Mouse (Mus musculus) neural tube, embryonic 12.5 days (tissue): ENCODE measurements at regions not wholly inside any gene's neighbourhood (a gene's known extent, or its start where the extent isn't known, plus 50 kb on each side); places are given as distances from the start of the nearest gene placed in this dataset.
A peak's percentile ranks its signal among the peaks of the same experiment; 100 is the strongest.
"Not testable (repeated sequence)": the region's sequence is repeated elsewhere in the genome, so short reads cannot be mapped to it uniquely, and the experiment has no call there.

Experiments
- ATAC-seq: fragments of 200-750 bp; cut with Nextera tagmentation; 2 replicates; pipeline ENCODE4 v1.8.0; 2017; ENCODE audit warnings: low read depth, mild to moderate bottlenecking, moderate TSS enrichment, moderate library complexity; ENCODE audit not compliant: low FRiP score
- H3K27ac ChIP-seq: fragments of 300-500 bp; sonication (generic); 2 replicates; pipeline ENCODE4 v1.5.1; 2016
- H3K27me3 ChIP-seq: fragments of 300-500 bp; sonication (generic); replicated peaks from 2 replicates; pipeline ENCODE4 v1.6.1; 2016; ENCODE audit warnings: mild to moderate bottlenecking
- H3K36me3 ChIP-seq: fragments of 300-500 bp; sonication (generic); 2 replicates; pipeline ENCODE4 v1.6.1; 2016; ENCODE audit warnings: mild to moderate bottlenecking
- H3K4me1 ChIP-seq: fragments of 300-500 bp; sonication (generic); 2 replicates; pipeline ENCODE4 v1.6.1; 2016
- H3K4me2 ChIP-seq: fragments of 300-500 bp; sonication (generic); replicated peaks from 2 replicates; pipeline ENCODE4 v1.6.1; 2016; ENCODE audit warnings: mild to moderate bottlenecking
- H3K4me3 ChIP-seq: fragments of 300-500 bp; sonication (generic); 2 replicates; pipeline ENCODE4 v1.5.1; 2016
- H3K9ac ChIP-seq: fragments of 300-500 bp; sonication (generic); 2 replicates; pipeline ENCODE4 v1.6.1; 2016; ENCODE audit warnings: mild to moderate bottlenecking
- H3K9me3 ChIP-seq: fragments of 300-500 bp; sonication (generic); 2 replicates; pipeline ENCODE4 v1.6.1; 2016; ENCODE audit warnings: mild to moderate bottlenecking
- WGBS: fragments of 180-500 bp; shearing (Covaris S2); methylation state at CpG from one replicate; pipeline ENCODE4 v1.1.7; 2016; 5-methylcytosine and 5-hydroxymethylcytosine counted together

GRCm38 (mm10) chr6:68750451-68750850, 1214.9 kb upstream of the Tacstd2 start:
- no peaks in the 10 kb centered on the region for H3K36me3 ChIP-seq
- H3K27me3 ChIP-seq = no peaks in the 10 kb centered on the region
- H3K9me3 ChIP-seq = no peaks in the 10 kb centered on the region
- no peak overlapping the region for H3K9ac ChIP-seq
- no peak overlapping the region for H3K27ac ChIP-seq
- H3K4me2 ChIP-seq = no peak overlapping the region
- no peak overlapping the region for H3K4me3 ChIP-seq
- no peak for ATAC-seq
- WGBS = 90% methylated on average over 1 of the region's 1 CpGs
- H3K4me1 ChIP-seq = no peaks in the 10 kb centered on the region

GRCm38 (mm10) chr6:68749699-68750098, 1214.1 kb upstream of the Tacstd2 start:
- WGBS = 84% methylated on average over 3 of the region's 3 CpGs

GRCm38 (mm10) chr6:68738573-68738972, 1203.0 kb upstream of the Tacstd2 start:
- no peak overlapping the region for H3K9ac ChIP-seq
- no peak for ATAC-seq

More at GRCm38 (mm10) chr6:68749699-68750098, 1214.1 kb upstream of the Tacstd2 start:
- no peak overlapping the region for H3K4me2 ChIP-seq
- no peak overlapping the region for H3K9ac ChIP-seq
- no peaks in the 10 kb centered on the region for H3K4me1 ChIP-seq
- H3K9me3 ChIP-seq = no peaks in the 10 kb centered on the region
- H3K27me3 ChIP-seq = no peaks in the 10 kb centered on the region
- no peak overlapping the region for H3K4me3 ChIP-seq
- no peak for ATAC-seq
- H3K27ac ChIP-seq = no peak overlapping the region
- H3K36me3 ChIP-seq = no peaks in the 10 kb centered on the region

GRCm38 (mm10) chr6:68736647-68737046, 1201.1 kb upstream of the Tacstd2 start:
- 89% methylated on average over 3 of the region's 3 CpGs for WGBS
- Histone ChIP-seq H3K4me1 (no peaks in the 10 kb centered on the region), H3K36me3 (no peaks in the 10 kb centered on the region), H3K4me3 (no peak overlapping the region), H3K4me2 (no peak overlapping the region), H3K9ac (no peak overlapping the region), H3K9me3 (no peaks in the 10 kb centered on the region), H3K27me3 (no peaks in the 10 kb centered on the region), H3K27ac (no peak overlapping the region)
- ATAC-seq = no peak

More at GRCm38 (mm10) chr6:68738573-68738972, 1203.0 kb upstream of the Tacstd2 start:
- Histone ChIP-seq H3K4me3 (no peak overlapping the region), H3K9me3 (no peaks in the 10 kb centered on the region), H3K27ac (no peak overlapping the region), H3K4me2 (no peak overlapping the region), H3K4me1 (no peaks in the 10 kb centered on the region), H3K36me3 (no peaks in the 10 kb centered on the region), H3K27me3 (no peaks in the 10 kb centered on the region)

- Histone ChIP-seq H3K27ac (no peak overlapping the region), H3K36me3 (no peaks in the 10 kb centered on the region), H3K9ac (no peak overlapping the region), H3K27me3 (no peaks in the 10 kb centered on the region), H3K4me1 (no peaks in the 10 kb centered on the region), H3K4me3 (no peak overlapping the region), H3K9me3 (no peaks in the 10 kb centered on the region), H3K4me2 (no peak overlapping the region)
- ATAC-seq = no peak
Measured at GRCm38 (mm10) chr6:68736068-68736467, 1200.5 kb upstream of the Tacstd2 start.

- H3K4me2 ChIP-seq, H3K4me1 ChIP-seq, H3K36me3 ChIP-seq, H3K27me3 ChIP-seq, H3K27ac ChIP-seq, H3K4me3 ChIP-seq, ATAC-seq, H3K9me3 ChIP-seq, H3K9ac ChIP-seq: not testable (repeated sequence)
- 80% methylated on average over 1 of the region's 1 CpGs for WGBS
Measured at GRCm38 (mm10) chr6:68711084-68711483, 1175.5 kb upstream of the Tacstd2 start.

- H3K4me3 ChIP-seq, H3K9me3 ChIP-seq, H3K4me1 ChIP-seq, ATAC-seq, H3K27ac ChIP-seq, H3K27me3 ChIP-seq, H3K4me2 ChIP-seq, H3K9ac ChIP-seq, H3K36me3 ChIP-seq: not testable (repeated sequence)
Measured at GRCm38 (mm10) chr6:68704291-68704800, 1168.8 kb upstream of the Tacstd2 start.

- H3K4me2 ChIP-seq, H3K27ac ChIP-seq, ATAC-seq, H3K36me3 ChIP-seq, H3K9ac ChIP-seq, H3K9me3 ChIP-seq, H3K4me3 ChIP-seq, H3K4me1 ChIP-seq, H3K27me3 ChIP-seq: not testable (repeated sequence)
Measured at GRCm38 (mm10) chr6:68680792-68681110, 1145.2 kb upstream of the Tacstd2 start.

- Histone ChIP-seq H3K9me3 (no peaks in the 10 kb centered on the region), H3K4me3 (no peak overlapping the region), H3K36me3 (no peaks in the 10 kb centered on the region), H3K27me3 (no peaks in the 10 kb centered on the region), H3K4me2 (no peak overlapping the region), H3K27ac (no peak overlapping the region), H3K4me1 (no peaks in the 10 kb centered on the region), H3K9ac (no peak overlapping the region)
- 88% methylated on average over 3 of the region's 3 CpGs for WGBS
- ATAC-seq = no peak
Measured at GRCm38 (mm10) chr6:68680099-68680791, 1144.6 kb upstream of the Tacstd2 start.

- not testable (repeated sequence) for H3K9me3 ChIP-seq, H3K27ac ChIP-seq, H3K4me1 ChIP-seq, H3K4me3 ChIP-seq, H3K36me3 ChIP-seq, H3K9ac ChIP-seq, H3K27me3 ChIP-seq
- ATAC-seq = peak; percentile 80
- under 1% methylated on average over 10 of the region's 10 CpGs for WGBS
- 0 out of 2 replicates have a peak overlapping the region, but pooled peaks have one; percentile 25 for H3K4me2 ChIP-seq
Measured at GRCm38 (mm10) chr6:68668433-68668832, 1132.8 kb upstream of the Tacstd2 start.

- H3K9me3 ChIP-seq, H3K36me3 ChIP-seq, H3K9ac ChIP-seq, ATAC-seq, H3K27me3 ChIP-seq, H3K4me1 ChIP-seq, H3K4me3 ChIP-seq, H3K27ac ChIP-seq, H3K4me2 ChIP-seq: not testable (repeated sequence)
Measured at GRCm38 (mm10) chr6:68632309-68632708, 1096.7 kb upstream of the Tacstd2 start.

GRCm38 (mm10) chr6:68631787-68632186, 1096.2 kb upstream of the Tacstd2 start:
- Histone ChIP-seq H3K27ac (no peak overlapping the region), H3K36me3 (no peaks in the 10 kb centered on the region), H3K4me1 (no peaks in the 10 kb centered on the region), H3K27me3 (no peaks in the 10 kb centered on the region), H3K4me2 (no peak overlapping the region), H3K9ac (no peak overlapping the region), H3K9me3 (no peaks in the 10 kb centered on the region), H3K4me3 (no peak overlapping the region)
- ATAC-seq = no peak
- 83% methylated on average over 1 of the region's 1 CpGs for WGBS

GRCm38 (mm10) chr6:68606033-68606432, 1070.4 kb upstream of the Tacstd2 start:
- Histone ChIP-seq H3K4me3 (no peak overlapping the region), H3K9me3 (no peaks in the 10 kb centered on the region), H3K9ac (no peak overlapping the region), H3K36me3 (no peaks in the 10 kb centered on the region), H3K27me3 (no peaks in the 10 kb centered on the region), H3K4me1 (no peaks in the 10 kb centered on the region), H3K4me2 (no peak overlapping the region), H3K27ac (no peak overlapping the region)
- ATAC-seq = no peak
- 69% methylated on average over 2 of the region's 2 CpGs for WGBS
